Mouse (Mus musculus) neural tube, embryonic 13.5 days (tissue): ENCODE results near the gene Mvd. TPM values are rescaled to one million over a fixed set of nuclear protein-coding genes. Genes with fewer than 3 reads are reported as not detected.

Experiments used
- ATAC-seq: fragments of 200-750 bp; cut with Nextera tagmentation; 2 replicates; pipeline ENCODE4 v1.8.0; 2017; ENCODE audit warnings: low read depth, mild to moderate bottlenecking, moderate TSS enrichment, moderate library complexity
- H3K27ac ChIP-seq: fragments of 300-500 bp; sonication (generic); replicated peaks from 2 replicates; pipeline ENCODE4 v1.5.1; 2015; ENCODE audit warnings: moderate library complexity, mild to moderate bottlenecking, inconsistent platforms
- H3K27me3 ChIP-seq: fragments of 300-500 bp; sonication (generic); 2 replicates; pipeline ENCODE4 v1.6.1; 2015; ENCODE audit warnings: mild to moderate bottlenecking, inconsistent platforms
- H3K36me3 ChIP-seq: fragments of 300-500 bp; sonication (generic); 2 replicates; pipeline ENCODE4 v1.6.1; 2015; ENCODE audit warnings: mild to moderate bottlenecking, inconsistent platforms
- H3K4me1 ChIP-seq: fragments of 300-500 bp; sonication (generic); replicated peaks from 2 replicates; pipeline ENCODE4 v1.6.1; 2015; ENCODE audit warnings: inconsistent platforms
- H3K4me2 ChIP-seq: fragments of 300-500 bp; sonication (generic); 2 replicates; pipeline ENCODE4 v1.6.1; 2015; ENCODE audit warnings: inconsistent platforms, mild to moderate bottlenecking, moderate library complexity
- H3K4me3 ChIP-seq: fragments of 300-500 bp; sonication (generic); 2 replicates; pipeline ENCODE4 v1.5.1; 2015; ENCODE audit warnings: mild to moderate bottlenecking, inconsistent platforms
- H3K9ac ChIP-seq: fragments of 300-500 bp; sonication (generic); 2 replicates; pipeline ENCODE4 v1.6.1; 2015; ENCODE audit warnings: moderate library complexity, mild to moderate bottlenecking, inconsistent platforms
- H3K9me3 ChIP-seq: fragments of 300-500 bp; sonication (generic); 2 replicates; pipeline ENCODE4 v1.6.1; 2016; ENCODE audit warnings: inconsistent platforms
- WGBS: fragments of 180-500 bp; shearing (Covaris S2); methylation state at CpG from one replicate; pipeline ENCODE4 v1.1.7; 2015; 5-methylcytosine and 5-hydroxymethylcytosine counted together
- microRNA-seq: library from miRNA; unstranded; fragments of <30 nt; microRNA quantifications from one replicate; pipeline ENCODE4, GENCODE M21; 2016
- polyA plus RNA-seq: library from polyadenylated mRNA; unstranded; fragments of >200 nt; fragmentation: Nextera tagmentation; extraction: Ambion mirVana; gene quantifications from 2 replicates; pipeline ENCODE4 v1.2.1, GENCODE M21; 2015

The Mvd gene
- polyA plus RNA-seq, 1 experiment from 2014 or later = 46.6 TPM

- no peaks in the 10 kb centered on the region for H3K4me1 ChIP-seq
- no peaks in the 10 kb centered on the region for H3K27me3 ChIP-seq
- H3K9me3 ChIP-seq = no peaks in the 10 kb centered on the region
- H3K27ac ChIP-seq = no peak overlapping the region
- H3K4me2 ChIP-seq = no peak overlapping the region
- WGBS = 89% methylated on average over 6 of the region's 6 CpGs
- H3K36me3 ChIP-seq = peaks cover 85% of the 10 kb centered on the region
- H3K9ac ChIP-seq = no peak overlapping the region
- no peak for ATAC-seq
- no peak overlapping the region for H3K4me3 ChIP-seq
Observed at GRCm38 (mm10) chr8:122415554-122415953, 27.7 kb downstream of the Mvd start.

GRCm38 (mm10) chr8:122414311-122414710 is 28.9 kb downstream of the Mvd start:
- Histone ChIP-seq H3K4me2 (no peak overlapping the region), H3K4me1 (no peaks in the 10 kb centered on the region), H3K36me3 (peaks cover 97% of the 10 kb centered on the region), H3K9ac (no peak overlapping the region), H3K9me3 (no peaks in the 10 kb centered on the region), H3K27ac (no peak overlapping the region), H3K27me3 (no peaks in the 10 kb centered on the region), H3K4me3 (no peak overlapping the region)
- ATAC-seq = no peak
- 85% methylated on average over 9 of the region's 9 CpGs for WGBS

- H3K27me3 ChIP-seq = no peaks in the 10 kb centered on the region
- H3K4me1 ChIP-seq = no peaks in the 10 kb centered on the region
- no peak overlapping the region for H3K4me2 ChIP-seq
- no peak overlapping the region for H3K4me3 ChIP-seq
- no peak for ATAC-seq
- no peak overlapping the region for H3K9ac ChIP-seq
- H3K36me3 ChIP-seq = peaks cover 99% of the 10 kb centered on the region
- 95% methylated on average over 7 of the region's 7 CpGs for WGBS
- H3K9me3 ChIP-seq = no peaks in the 10 kb centered on the region
- H3K27ac ChIP-seq = no peak overlapping the region
Observed at GRCm38 (mm10) chr8:122407678-122408077, 35.5 kb downstream of the Mvd start.

GRCm38 (mm10) chr8:122405146-122405805 is 37.9 kb downstream of the Mvd start:
- H3K4me2 ChIP-seq = no peak overlapping the region
- H3K4me3 ChIP-seq = no peak overlapping the region
- H3K4me1 ChIP-seq = no peaks in the 10 kb centered on the region
- WGBS = 92% methylated on average over 9 of the region's 9 CpGs
- H3K27me3 ChIP-seq = no peaks in the 10 kb centered on the region
- ATAC-seq = no peak
- no peak overlapping the region for H3K27ac ChIP-seq
- H3K9me3 ChIP-seq = no peaks in the 10 kb centered on the region
- H3K36me3 ChIP-seq = peaks cover 99% of the 10 kb centered on the region
- H3K9ac ChIP-seq = no peak overlapping the region

GRCm38 (mm10) chr8:122398186-122398585 is 45.0 kb downstream of the Mvd start:
- Histone ChIP-seq H3K4me1 (no peaks in the 10 kb centered on the region), H3K27me3 (no peaks in the 10 kb centered on the region), H3K9ac (no peak overlapping the region), H3K9me3 (no peaks in the 10 kb centered on the region), H3K4me3 (no peak overlapping the region), H3K36me3 (peaks cover 93% of the 10 kb centered on the region), H3K27ac (no peak overlapping the region), H3K4me2 (no peak overlapping the region)
- WGBS = 94% methylated on average over 9 of the region's 9 CpGs
- ATAC-seq = no peak

- Histone ChIP-seq H3K36me3 (peaks cover 89% of the 10 kb centered on the region), H3K4me3 (no peak overlapping the region), H3K27ac (no peak overlapping the region), H3K9ac (no peak overlapping the region), H3K9me3 (no peaks in the 10 kb centered on the region), H3K27me3 (no peaks in the 10 kb centered on the region), H3K4me1 (no peaks in the 10 kb centered on the region), H3K4me2 (no peak overlapping the region)
- 80% methylated on average over 6 of the region's 6 CpGs for WGBS
- ATAC-seq = no peak
Observed at GRCm38 (mm10) chr8:122395291-122395690, 47.9 kb downstream of the Mvd start.

GRCm38 (mm10) chr8:122393717-122394116 is 49.5 kb downstream of the Mvd start:
- ATAC-seq = no peak
- H3K9ac ChIP-seq = no peak overlapping the region
- H3K27ac ChIP-seq = no peak overlapping the region
- H3K27me3 ChIP-seq = no peaks in the 10 kb centered on the region
- 0 out of 2 replicates have a peak, but pooled peaks cover 3% of the 10 kb centered on the region for H3K9me3 ChIP-seq
- H3K36me3 ChIP-seq = peaks cover 89% of the 10 kb centered on the region
- H3K4me2 ChIP-seq = no peak overlapping the region
- no peaks in the 10 kb centered on the region for H3K4me1 ChIP-seq
- H3K4me3 ChIP-seq = no peak overlapping the region

- no peak overlapping the region for H3K27ac ChIP-seq
- no peak overlapping the region for H3K4me2 ChIP-seq
- H3K27me3 ChIP-seq = no peaks in the 10 kb centered on the region
- 0 out of 2 replicates have a peak, but pooled peaks cover 3% of the 10 kb centered on the region for H3K9me3 ChIP-seq
- no peak overlapping the region for H3K9ac ChIP-seq
- WGBS = 90% methylated on average over 3 of the region's 3 CpGs
- H3K36me3 ChIP-seq = peaks cover 94% of the 10 kb centered on the region
- ATAC-seq = no peak
- no peak overlapping the region for H3K4me3 ChIP-seq
- H3K4me1 ChIP-seq = no peaks in the 10 kb centered on the region
Observed at GRCm38 (mm10) chr8:122390758-122391157, 52.5 kb downstream of the Mvd start.

- 94% methylated on average over 3 of the region's 3 CpGs for WGBS
- no peak for ATAC-seq
- Histone ChIP-seq H3K27ac (no peak overlapping the region), H3K4me2 (no peak overlapping the region), H3K9me3 (0 out of 2 replicates have a peak, but pooled peaks cover 3% of the 10 kb centered on the region), H3K27me3 (no peaks in the 10 kb centered on the region), H3K9ac (no peak overlapping the region), H3K4me1 (no peaks in the 10 kb centered on the region), H3K36me3 (peaks cover 96% of the 10 kb centered on the region), H3K4me3 (no peak overlapping the region)
Observed at GRCm38 (mm10) chr8:122389357-122389756, 53.9 kb downstream of the Mvd start.

Small RNA genes within 50 kb of the gene (microRNA-seq; reads per million reads assigned to microRNA genes)
- gene Gm24366 = not detected

Other genes with a start within 250 kb of the Mvd start
- 0.83 and 0.89 TPM in 2 replicates for gene Zfpm1, start 161.3 kb downstream of the Mvd start, polyA plus RNA-seq
- not detected in 2 replicates for gene Trhr2, start 82.7 kb downstream of the Mvd start, polyA plus RNA-seq
- gene Zc3h18, start 66.8 kb downstream of the Mvd start, polyA plus RNA-seq = 37.0 and 43.6 TPM in 2 replicates
- gene Il17c, start 21.4 kb downstream of the Mvd start, polyA plus RNA-seq = not detected in 2 replicates
- 46.6 and 51.4 TPM in 2 replicates for gene Cyba, start 10.5 kb downstream of the Mvd start, polyA plus RNA-seq
- 0.15 TPM in 1 of 2 replicates, not detected in the other for gene Snai3, start 17.3 kb upstream of the Mvd start, polyA plus RNA-seq
- 36.8 and 39.1 TPM in 2 replicates for gene Rnf166, start 32.6 kb upstream of the Mvd start, polyA plus RNA-seq
- gene Ctu2, start 32.7 kb upstream of the Mvd start, polyA plus RNA-seq = 57.4 and 63.7 TPM in 2 replicates
- 3.2 and 6.2 TPM in 2 replicates for gene Piezo1, start 107.9 kb upstream of the Mvd start, polyA plus RNA-seq
- 7.3 and 9.2 TPM in 2 replicates for gene Cdt1, start 124.6 kb upstream of the Mvd start, polyA plus RNA-seq
- 133 and 161 TPM in 2 replicates for gene Aprt, start 133.5 kb upstream of the Mvd start, polyA plus RNA-seq
- 5.5 and 6.5 TPM in 2 replicates for gene Galns, start 168.0 kb upstream of the Mvd start, polyA plus RNA-seq
- gene Trappc2l, start 168.2 kb upstream of the Mvd start, polyA plus RNA-seq = 84.7 and 101 TPM in 2 replicates
- gene Pabpn1l, start 179.3 kb upstream of the Mvd start, polyA plus RNA-seq = not detected in 2 replicates